Mouse (Mus musculus): Measurements from ENCODE around the gene Ifi206. TPM values are rescaled to one million over a fixed set of nuclear protein-coding genes. Genes with fewer than 3 reads are reported as not detected.
"Not testable (repeated sequence)": the region's sequence is repeated elsewhere in the genome, so short reads cannot be mapped to it uniquely, and the experiment has no call there.

Ifi206 gene
- polyA plus RNA-seq (2015; fragmentation: Nextera tagmentation; extraction: Ambion mirVana) = not detected in 2 replicates

GRCm38 (mm10) chr1:173490812-173491480 is at the start of gene Ifi206:
Gene Ifi206 (minus strand): TSS chr1:173491041.
- not testable (repeated sequence) for H3K4me1 ChIP-seq; H3K9me3 ChIP-seq; H3K4me3 ChIP-seq; H3K27ac ChIP-seq; H3K4me2 ChIP-seq (replicated peaks); H3K27me3 ChIP-seq; H3K9ac ChIP-seq; ATAC-seq (ENCODE audit: low FRiP score, low read depth); H3K36me3 ChIP-seq
- 70% methylated on average over 3 of the region's 3 CpGs for WGBS

GRCm38 (mm10) chr1:173535791-173536190 is 45.0 kb upstream of the Ifi206 start, which contains the start of gene Ifi214:
Gene Ifi214 (minus strand): TSS chr1:173535957.
- H3K27ac ChIP-seq; H3K4me3 ChIP-seq; H3K36me3 ChIP-seq; H3K27me3 ChIP-seq; H3K9ac ChIP-seq; H3K9me3 ChIP-seq; ATAC-seq (ENCODE audit: low FRiP score, low read depth); H3K4me2 ChIP-seq (replicated peaks); H3K4me1 ChIP-seq: not testable (repeated sequence)
- 88% methylated on average over 3 of the region's 3 CpGs for WGBS

- Histone ChIP-seq H3K36me3 (no peaks in the 10 kb centered on the region), H3K9me3 (no peaks in the 10 kb centered on the region), H3K4me2 (replicated peaks) (no peak overlapping the region), H3K4me3 (no peak overlapping the region), H3K4me1 (no peaks in the 10 kb centered on the region), H3K27me3 (no peaks in the 10 kb centered on the region), H3K27ac (no peak overlapping the region), H3K9ac (no peak overlapping the region)
- no peak for ATAC-seq (ENCODE audit: low FRiP score, low read depth)
Measured at GRCm38 (mm10) chr1:173521452-173521851, 30.6 kb upstream of the Ifi206 start.

- H3K4me2 ChIP-seq (replicated peaks); ATAC-seq (ENCODE audit: low FRiP score, low read depth); H3K36me3 ChIP-seq; H3K4me1 ChIP-seq; H3K9ac ChIP-seq; H3K27me3 ChIP-seq; H3K9me3 ChIP-seq; H3K4me3 ChIP-seq; H3K27ac ChIP-seq: not testable (repeated sequence)
- 84% methylated on average over 2 of the region's 2 CpGs for WGBS
Measured at GRCm38 (mm10) chr1:173510595-173510994, 19.8 kb upstream of the Ifi206 start.

- H3K36me3 ChIP-seq; H3K4me2 ChIP-seq (replicated peaks); H3K4me1 ChIP-seq; H3K27me3 ChIP-seq; H3K9me3 ChIP-seq; H3K4me3 ChIP-seq; ATAC-seq (ENCODE audit: low FRiP score, low read depth); H3K9ac ChIP-seq; H3K27ac ChIP-seq: not testable (repeated sequence)
Measured at GRCm38 (mm10) chr1:173491483-173491882, 642 bp upstream of the Ifi206 start.

GRCm38 (mm10) chr1:173481182-173481574 is 9.7 kb downstream of the Ifi206 start:
- H3K4me1 ChIP-seq; H3K4me2 ChIP-seq (replicated peaks); ATAC-seq (ENCODE audit: low FRiP score, low read depth); H3K9ac ChIP-seq; H3K4me3 ChIP-seq; H3K9me3 ChIP-seq; H3K27me3 ChIP-seq; H3K27ac ChIP-seq; H3K36me3 ChIP-seq: not testable (repeated sequence)
- 72% methylated on average over 3 of the region's 3 CpGs for WGBS

- not testable (repeated sequence) for H3K27me3 ChIP-seq; H3K4me2 ChIP-seq (replicated peaks); ATAC-seq (ENCODE audit: low FRiP score, low read depth); H3K9me3 ChIP-seq; H3K27ac ChIP-seq; H3K36me3 ChIP-seq; H3K9ac ChIP-seq; H3K4me3 ChIP-seq; H3K4me1 ChIP-seq
- 78% methylated on average over 5 of the region's 5 CpGs for WGBS
Measured at GRCm38 (mm10) chr1:173480399-173481181, 10.3 kb downstream of the Ifi206 start.

GRCm38 (mm10) chr1:173456761-173457160 is 34.1 kb downstream of the Ifi206 start:
- H3K36me3 ChIP-seq = no peaks in the 10 kb centered on the region
- no peaks in the 10 kb centered on the region for H3K4me1 ChIP-seq
- H3K4me2 ChIP-seq (replicated peaks) = no peak overlapping the region
- no peak overlapping the region for H3K4me3 ChIP-seq
- no peaks in the 10 kb centered on the region for H3K9me3 ChIP-seq
- H3K9ac ChIP-seq = no peak overlapping the region
- no peak overlapping the region for H3K27ac ChIP-seq
- WGBS = 87% methylated on average over 5 of the region's 5 CpGs
- no peaks in the 10 kb centered on the region for H3K27me3 ChIP-seq
- no peak for ATAC-seq (ENCODE audit: low FRiP score, low read depth)

GRCm38 (mm10) chr1:173456139-173456754 is 34.6 kb downstream of the Ifi206 start:
- Histone ChIP-seq H3K27ac (no peak overlapping the region), H3K4me1 (no peaks in the 10 kb centered on the region), H3K4me3 (no peak overlapping the region), H3K27me3 (no peaks in the 10 kb centered on the region), H3K4me2 (replicated peaks) (no peak overlapping the region), H3K9me3 (no peaks in the 10 kb centered on the region), H3K9ac (no peak overlapping the region), H3K36me3 (no peaks in the 10 kb centered on the region)
- peak; percentile 72; the same call in 1 of the 2 replicates for ATAC-seq (ENCODE audit: low FRiP score, low read depth)
- 47% methylated on average over 7 of the region's 7 CpGs for WGBS

GRCm38 (mm10) chr1:173451665-173452064 is 39.2 kb downstream of the Ifi206 start:
- no peak for ATAC-seq (ENCODE audit: low FRiP score, low read depth)
- H3K27ac ChIP-seq = no peak overlapping the region
- H3K9ac ChIP-seq = no peak overlapping the region
- 85% methylated on average over 5 of the region's 5 CpGs for WGBS
- H3K4me1 ChIP-seq = no peaks in the 10 kb centered on the region
- no peak overlapping the region for H3K4me2 ChIP-seq (replicated peaks)
- H3K9me3 ChIP-seq = no peaks in the 10 kb centered on the region
- H3K36me3 ChIP-seq = no peaks in the 10 kb centered on the region
- H3K4me3 ChIP-seq = no peak overlapping the region
- H3K27me3 ChIP-seq = no peaks in the 10 kb centered on the region

- no peaks in the 10 kb centered on the region for H3K27me3 ChIP-seq
- no peaks in the 10 kb centered on the region for H3K36me3 ChIP-seq
- ATAC-seq (ENCODE audit: low FRiP score, low read depth) = no peak
- no peak overlapping the region for H3K27ac ChIP-seq
- 82% methylated on average over 4 of the region's 4 CpGs for WGBS
- H3K9ac ChIP-seq = no peak overlapping the region
- no peak overlapping the region for H3K4me2 ChIP-seq (replicated peaks)
- H3K4me3 ChIP-seq = no peak overlapping the region
- no peaks in the 10 kb centered on the region for H3K9me3 ChIP-seq
- H3K4me1 ChIP-seq = no peaks in the 10 kb centered on the region
Measured at GRCm38 (mm10) chr1:173450621-173451020, 40.2 kb downstream of the Ifi206 start.

- no peaks in the 10 kb centered on the region for H3K27me3 ChIP-seq
- ATAC-seq (ENCODE audit: low FRiP score, low read depth) = no peak
- no peak overlapping the region for H3K4me2 ChIP-seq (replicated peaks)
- H3K9ac ChIP-seq = no peak overlapping the region
- no peaks in the 10 kb centered on the region for H3K9me3 ChIP-seq
- no peaks in the 10 kb centered on the region for H3K36me3 ChIP-seq
- H3K27ac ChIP-seq = no peak overlapping the region
- WGBS = 71% methylated on average over 4 of the region's 4 CpGs
- no peaks in the 10 kb centered on the region for H3K4me1 ChIP-seq
- H3K4me3 ChIP-seq = no peak overlapping the region
Measured at GRCm38 (mm10) chr1:173447067-173447466, 43.8 kb downstream of the Ifi206 start.
